Mouse (Mus musculus) ZHBTc4 (cell line): ENCODE results near the gene C2cd2l.
A peak's percentile ranks its signal among the peaks of the same experiment; 100 is the strongest.
"Not testable (repeated sequence)": the region's sequence is repeated elsewhere in the genome, so short reads cannot be mapped to it uniquely, and the experiment has no call there.

ENCODE experiments used
- DNase-seq: peaks from one replicate; pipeline ENCODE4 v3.0.0-alpha.2; 2011; ENCODE audit warnings: low read depth, low spot score

Gene C2cd2l

DNA sequence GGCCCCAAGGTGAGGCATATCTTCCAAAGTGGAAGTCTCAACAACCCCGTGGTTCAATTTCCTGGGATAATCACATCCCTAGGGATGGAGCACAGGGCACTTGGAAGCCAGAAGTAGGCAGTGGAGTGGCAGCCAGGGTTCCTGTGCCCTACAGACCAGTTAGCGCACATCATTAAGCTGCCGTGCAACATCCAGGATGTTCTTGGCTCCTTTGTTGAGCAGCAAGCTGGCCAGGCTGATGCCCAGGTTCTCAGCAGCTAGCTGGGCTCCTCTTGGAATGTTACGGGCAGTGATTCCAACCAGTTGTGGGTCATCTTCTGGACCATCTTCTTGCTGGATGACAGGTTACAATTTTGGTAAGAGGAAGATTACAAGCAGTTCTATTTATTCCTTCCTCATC is 16.4 kb upstream of the C2cd2l start:
- not testable (repeated sequence) for DNase-seq

DNA sequence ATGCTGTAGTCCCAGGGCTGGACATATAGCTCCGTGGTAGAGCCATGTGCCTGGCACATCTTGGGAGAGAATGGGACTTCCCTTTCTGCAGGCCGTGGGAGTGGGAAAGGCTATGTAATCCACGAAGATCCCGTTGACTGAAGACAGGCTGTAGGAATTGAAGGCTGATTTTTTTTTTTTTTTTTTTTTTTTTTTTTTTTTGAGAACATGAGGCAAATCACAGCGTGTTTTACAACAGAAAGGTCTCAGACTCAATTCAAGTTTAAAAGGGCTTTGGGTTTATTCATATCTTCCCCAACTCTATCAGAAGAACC is 16.0 kb upstream of the C2cd2l start:
- DNase-seq, result no peak

DNA sequence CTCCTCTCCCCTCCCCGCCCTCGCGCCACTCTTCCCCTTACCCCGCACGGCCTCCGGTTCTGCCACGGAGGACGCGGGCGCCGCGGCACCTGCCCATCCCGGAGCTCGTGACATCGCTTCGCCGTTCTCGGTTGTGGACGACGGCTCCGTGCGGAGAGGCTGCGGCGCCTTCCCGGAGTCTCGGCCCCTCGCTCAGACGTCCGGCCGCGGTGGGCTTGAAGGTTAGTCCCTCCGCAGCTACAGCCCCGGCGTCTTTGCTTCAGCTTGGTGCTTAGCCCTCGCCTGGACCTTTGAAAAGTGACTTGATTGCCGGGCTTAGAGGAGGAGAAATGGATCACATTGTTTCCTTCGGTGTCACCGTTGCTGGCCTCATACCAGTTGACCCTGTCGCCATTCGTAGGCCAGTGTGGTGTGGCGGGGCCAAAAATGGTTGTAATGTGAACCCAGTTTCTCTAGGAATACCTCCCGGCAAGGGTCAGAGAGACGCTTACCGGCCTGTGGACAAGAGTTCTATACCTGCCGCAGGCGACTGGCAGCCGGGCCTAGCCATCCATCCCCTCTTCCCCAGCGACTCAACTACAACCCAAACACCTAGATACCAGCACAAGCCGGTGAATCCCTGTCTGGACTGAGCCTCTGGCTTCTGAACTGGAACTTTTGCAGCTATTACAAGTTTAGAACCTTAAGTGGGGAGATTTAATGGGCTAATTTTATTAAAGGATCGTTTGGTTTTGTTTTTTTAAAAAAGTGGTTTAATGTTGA is 15.4 kb upstream of the C2cd2l start:
- DNase-seq, result peak; percentile 60

- DNase-seq, result peak; percentile 100
Measured at GRCm38 (mm10) chr9:44334396-44335330, 14.6 kb upstream of the C2cd2l start, which contains the start of gene H2afx. TSS of gene H2afx (plus strand) at chr9:44334694.

DNA sequence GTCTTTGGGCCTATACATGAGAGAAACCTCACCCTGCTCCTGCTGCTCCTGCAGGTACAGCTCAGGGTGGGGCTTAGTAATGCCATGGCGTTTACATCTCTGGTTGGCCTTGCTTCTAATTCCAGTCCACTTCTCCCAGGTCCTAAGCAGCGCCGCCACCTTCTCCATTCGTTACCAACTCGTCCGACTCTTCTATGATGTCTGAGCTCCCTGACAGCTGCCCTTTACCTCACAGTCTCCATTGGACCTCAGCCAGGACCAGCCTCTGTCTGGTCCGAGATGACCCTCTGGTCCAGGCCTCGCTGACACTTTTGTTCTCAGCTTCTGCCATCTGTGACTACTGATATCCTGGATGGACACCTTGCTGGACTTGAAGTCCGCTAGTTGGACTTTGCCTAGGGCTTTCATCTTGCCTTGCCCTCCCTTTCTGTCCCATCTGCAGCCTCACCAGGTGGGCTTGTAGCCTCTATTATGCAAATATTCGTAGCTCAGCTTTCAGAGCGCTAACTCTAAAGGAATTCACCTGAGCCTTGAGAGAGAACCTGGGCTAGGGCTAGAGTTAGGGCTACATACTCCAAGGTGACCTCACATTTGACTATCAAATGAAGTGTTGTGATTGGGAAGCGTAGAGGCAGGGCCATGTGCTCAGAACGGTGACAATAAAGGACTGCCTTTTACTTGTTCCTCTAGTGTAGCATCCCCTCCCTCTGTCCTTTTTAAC is 13.0 kb upstream of the C2cd2l start:
- peak; percentile 88 for DNase-seq

- DNase-seq, result no peak
Measured at GRCm38 (mm10) chr9:44330736-44331135, 10.7 kb upstream of the C2cd2l start.

DNA sequence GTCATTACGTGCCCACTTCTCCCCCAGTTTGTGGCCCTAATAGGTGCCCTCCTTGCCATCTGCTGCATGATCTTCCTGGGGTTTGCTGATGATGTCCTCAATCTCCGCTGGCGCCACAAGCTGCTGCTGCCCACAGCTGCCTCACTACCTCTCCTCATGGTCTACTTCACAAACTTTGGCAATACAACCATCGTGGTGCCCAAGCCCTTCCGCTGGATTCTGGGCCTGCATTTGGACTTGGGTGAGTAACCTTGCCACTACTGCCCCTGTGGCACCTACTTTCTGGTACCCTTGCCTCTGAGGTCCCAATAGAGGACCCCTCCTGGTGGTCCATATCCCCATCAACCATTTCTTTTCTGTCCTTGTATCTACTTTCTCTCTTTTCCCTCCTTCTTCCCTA is 7.8 kb upstream of the C2cd2l start:
- DNase-seq, result no peak

- DNase-seq, result peak; percentile 58
Measured at GRCm38 (mm10) chr9:44327064-44327711, 7.1 kb upstream of the C2cd2l start.

GRCm38 (mm10) chr9:44326371-44327063 is 6.4 kb upstream of the C2cd2l start:
- peak; percentile 93 for DNase-seq

DNA sequence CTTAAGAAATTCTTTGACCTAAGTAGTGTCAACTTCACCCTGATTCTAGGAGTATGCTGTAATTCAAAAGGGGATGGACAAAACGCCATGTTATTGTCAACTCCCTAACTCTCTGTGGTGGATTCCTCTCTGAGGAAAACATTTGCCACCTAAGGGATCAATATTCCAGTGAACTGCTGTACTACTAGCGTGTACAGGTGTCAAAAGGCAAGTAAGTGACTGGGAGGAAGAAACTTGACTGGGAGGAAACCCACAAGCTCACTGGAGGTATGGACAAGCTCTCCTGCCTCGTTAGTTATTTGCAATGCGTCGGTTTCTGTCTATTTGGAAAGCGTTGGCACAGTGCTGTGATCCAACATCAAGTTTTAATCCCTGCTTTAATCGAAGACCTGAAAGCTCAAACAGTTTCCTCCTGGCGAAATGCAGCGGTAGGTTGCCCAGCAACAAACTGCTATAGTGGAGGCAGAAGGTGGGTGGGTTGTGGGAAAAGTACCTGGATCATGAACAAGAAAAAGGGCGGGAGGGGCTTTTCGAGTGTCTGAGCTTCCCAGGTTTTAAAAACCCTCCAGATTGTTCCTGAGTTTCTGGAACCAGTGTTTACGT is 5.8 kb upstream of the C2cd2l start, which contains the start of gene Dpagt1:
Gene Dpagt1 (plus strand): TSS at position 252 of the 603 bp plus-strand sequence.
- DNase-seq, result no peak

GRCm38 (mm10) chr9:44325032-44325767 is 5.1 kb upstream of the C2cd2l start:
- not testable (repeated sequence) for DNase-seq

GRCm38 (mm10) chr9:44324147-44324546 is 4.1 kb upstream of the C2cd2l start:
- no peak for DNase-seq

DNA sequence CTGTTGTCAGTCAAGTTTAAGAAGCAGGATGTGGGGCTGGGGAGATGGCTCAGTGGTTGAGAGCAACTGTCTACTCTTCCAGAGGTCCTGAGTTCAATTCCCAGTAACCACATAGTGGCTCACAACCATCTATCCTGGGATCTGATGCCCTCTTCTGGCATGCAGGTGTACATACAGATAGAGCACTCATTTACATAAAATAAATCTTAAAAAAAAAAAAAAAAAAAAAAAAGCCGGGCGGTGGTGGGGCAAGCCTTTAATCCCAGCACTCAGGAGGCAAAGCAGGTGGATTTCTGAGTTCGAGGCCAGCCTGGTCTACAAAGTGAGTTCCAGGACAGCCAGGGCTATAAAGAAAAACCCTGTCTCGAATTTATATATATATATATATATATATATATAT is 3.6 kb upstream of the C2cd2l start:
- not testable (repeated sequence) for DNase-seq

DNA sequence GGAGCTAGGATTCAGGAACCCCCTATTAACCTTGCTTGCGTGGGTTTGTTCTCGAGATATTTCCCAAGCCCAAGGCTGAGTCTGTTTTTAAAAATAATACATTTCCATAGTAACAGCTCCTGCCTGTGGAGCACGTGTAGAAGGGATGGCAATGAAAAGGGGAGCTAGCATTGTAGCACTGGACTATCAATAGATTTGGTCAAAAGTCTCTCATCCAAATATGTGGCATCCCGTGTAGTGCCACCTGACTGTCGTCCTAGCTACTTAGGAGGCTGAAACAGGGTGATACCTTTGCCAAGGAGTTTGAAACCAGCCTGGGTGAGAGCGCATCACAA is 681 bp upstream of the C2cd2l start:
- no peak for DNase-seq

GRCm38 (mm10) chr9:44319105-44319886 is 789 bp downstream of the C2cd2l start:
- DNase-seq, result no peak

DNA sequence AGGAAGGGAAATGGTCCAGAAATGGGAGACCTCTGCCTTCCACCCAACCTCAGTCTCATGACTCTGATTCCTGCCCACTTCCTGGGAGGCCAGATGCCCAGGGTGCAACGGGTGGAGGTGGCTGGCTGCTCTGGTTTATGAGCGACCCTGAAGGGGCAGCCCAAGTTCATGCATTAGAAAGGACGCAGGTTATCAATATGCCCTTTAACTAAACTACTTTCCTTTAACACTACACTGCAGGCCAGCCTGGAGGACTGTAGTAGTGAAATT is 1.3 kb downstream of the C2cd2l start:
- DNase-seq, result no peak

DNA sequence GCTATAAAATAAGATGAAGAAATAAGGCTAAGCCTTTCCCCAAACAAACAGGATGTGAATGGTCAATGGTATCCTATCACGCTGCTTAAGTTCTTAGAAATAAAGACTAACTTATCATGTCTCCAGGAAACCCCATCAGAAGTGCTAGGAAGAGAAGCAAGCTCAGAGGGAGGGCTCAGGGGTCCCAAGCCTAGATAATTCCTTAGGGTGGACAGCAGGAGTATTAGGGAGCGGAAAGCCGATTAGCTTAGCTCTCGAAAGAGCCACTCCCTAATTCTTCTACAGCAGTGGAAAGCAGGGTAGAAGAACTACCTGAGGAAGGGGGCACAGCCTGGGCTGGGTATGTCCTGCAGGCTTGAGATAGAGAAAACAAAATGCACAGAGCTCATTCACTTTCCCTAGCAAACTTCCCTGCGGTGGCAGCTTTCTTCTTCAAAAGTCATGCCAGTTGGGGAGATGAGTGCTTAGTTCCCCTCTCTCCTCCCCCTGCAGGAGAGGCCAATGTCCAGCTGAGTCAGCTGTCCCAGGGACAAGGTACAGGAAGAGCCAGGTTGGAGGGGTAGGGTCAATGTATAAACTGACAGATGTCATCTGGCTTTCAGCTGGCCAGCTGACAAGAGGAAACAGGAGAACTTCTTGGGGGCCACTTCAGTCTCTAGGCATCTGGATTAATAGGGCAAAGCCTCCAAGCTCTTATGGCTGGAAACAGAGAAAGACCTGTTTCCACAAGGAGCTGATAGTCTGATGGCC is 1.8 kb downstream of the C2cd2l start:
- DNase-seq, result no peak

- no peak for DNase-seq
Measured at GRCm38 (mm10) chr9:44317452-44317851, 2.6 kb downstream of the C2cd2l start.

DNA sequence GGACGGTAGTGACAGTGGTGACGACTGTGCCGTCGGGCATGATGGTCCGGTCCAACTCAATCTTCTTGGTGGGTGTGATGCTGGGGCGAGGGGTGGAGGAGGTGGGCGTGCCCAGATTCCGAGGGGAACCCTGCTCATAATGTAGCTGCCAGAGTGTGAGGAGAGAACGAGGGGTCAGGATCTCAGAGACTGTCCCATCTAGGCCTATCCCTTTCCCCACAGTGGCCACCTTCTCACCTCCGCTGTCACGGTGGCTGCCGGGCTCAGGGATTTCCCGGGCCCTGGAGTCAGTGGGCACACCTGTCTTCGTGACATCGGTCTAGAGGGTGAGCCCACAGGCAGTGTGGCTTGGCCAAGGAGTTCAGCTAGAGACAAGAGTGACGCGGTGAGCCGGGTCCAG is 5.2 kb downstream of the C2cd2l start:
- no peak for DNase-seq
